Mouse (Mus musculus) cerebellum, adult 2 months (tissue): Measurements from ENCODE around the gene Marcks.

Experiments used
- CTCF ChIP-seq: fragments of 200-500 bp; IDR thresholded peaks from 2 replicates; pipeline ENCODE4 v1.5.1; 2011; ENCODE audit warnings: low read depth, mild to moderate bottlenecking, control low read depth, low read length, moderate library complexity, borderline replicate concordance; ENCODE audit not compliant: insufficient read depth
- POLR2A ChIP-seq: fragments of 200-500 bp; IDR thresholded peaks from 2 replicates; pipeline ENCODE4 v1.6.1; 2011; ENCODE audit warnings: low read length, control low read depth, borderline replicate concordance; ENCODE audit not compliant: insufficient read depth

- TF ChIP-seq POLR2A (no peak), CTCF (no peak)
These were observed 42.2 kb downstream of the Marcks start for GRCm38 (mm10) chr10:37096529-37096928.
